Mouse (Mus musculus) erythroblast, adult 5-6 weeks (primary cell): ENCODE data around the gene Rgs16. TPM values are rescaled to one million over a fixed set of nuclear protein-coding genes. Genes with fewer than 3 reads are reported as not detected.

ENCODE experiments used
- ATAC-seq: replicated peaks from 2 replicates; pipeline ENCODE4 v1.8.0; 2016; ENCODE audit warnings: moderate number of reproducible peaks, mild to moderate bottlenecking, moderate TSS enrichment, inconsistent platforms; ENCODE audit not compliant: poor library complexity, low FRiP score, severe bottlenecking
- total RNA-seq, 2 experiments: library from RNA; stranded (forward) in 1 of 2; stranded (reverse) in 1 of 2; fragments of 150-400 nt in 1 of 2; fragments of 200-764, 138-1000 nt in 1 of 2; gene quantifications; 2 replicates each; pipeline versions ENCODE4 v1.2.3 to v1.2.4; 2015 to 2017; ENCODE audit warnings: low replicate concordance in 2 of 2

Gene Rgs16
- total RNA-seq (2015; ENCODE audit: low replicate concordance) = not detected in 2 replicates
- 0.56 TPM in 1 of 2 replicates, not detected in the other for total RNA-seq (2017; ENCODE audit: low replicate concordance)

- ATAC-seq = no peak
Measured at GRCm38 (mm10) chr1:153740145-153740544, at the start of gene Rgs16. Rgs16 (plus strand) TSS chr1:153740349.

- no peak for ATAC-seq
Measured at GRCm38 (mm10) chr1:153692526-153692925, 47.6 kb upstream of the Rgs16 start.

- no peak for ATAC-seq
Measured at GRCm38 (mm10) chr1:153694372-153695120, 45.6 kb upstream of the Rgs16 start.

- no peak for ATAC-seq
Measured at GRCm38 (mm10) chr1:153695398-153695797, 44.8 kb upstream of the Rgs16 start.

DNA sequence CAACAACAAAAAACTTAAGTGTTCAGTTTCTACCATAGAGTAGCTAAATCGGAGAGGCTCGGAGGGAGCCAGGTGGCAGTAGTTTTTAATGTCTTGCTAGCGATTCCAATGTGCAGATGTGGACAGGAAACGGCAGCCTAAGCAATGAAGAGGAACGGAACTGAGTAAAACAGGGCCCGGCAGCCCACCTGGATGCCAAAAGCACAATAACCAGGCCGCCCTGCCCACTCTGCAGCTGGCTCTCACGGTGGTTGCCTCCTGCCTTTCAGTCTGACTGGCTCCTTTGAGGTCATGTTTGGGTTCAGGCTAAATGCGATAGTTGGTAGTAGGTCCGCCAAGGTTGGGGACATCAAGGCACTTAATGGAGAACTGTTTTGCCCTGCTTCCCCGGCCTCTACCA, 44.1 kb upstream of the Rgs16 start:
- ATAC-seq = no peak

GRCm38 (mm10) chr1:153696541-153696940, 43.6 kb upstream of the Rgs16 start:
- no peak for ATAC-seq

DNA sequence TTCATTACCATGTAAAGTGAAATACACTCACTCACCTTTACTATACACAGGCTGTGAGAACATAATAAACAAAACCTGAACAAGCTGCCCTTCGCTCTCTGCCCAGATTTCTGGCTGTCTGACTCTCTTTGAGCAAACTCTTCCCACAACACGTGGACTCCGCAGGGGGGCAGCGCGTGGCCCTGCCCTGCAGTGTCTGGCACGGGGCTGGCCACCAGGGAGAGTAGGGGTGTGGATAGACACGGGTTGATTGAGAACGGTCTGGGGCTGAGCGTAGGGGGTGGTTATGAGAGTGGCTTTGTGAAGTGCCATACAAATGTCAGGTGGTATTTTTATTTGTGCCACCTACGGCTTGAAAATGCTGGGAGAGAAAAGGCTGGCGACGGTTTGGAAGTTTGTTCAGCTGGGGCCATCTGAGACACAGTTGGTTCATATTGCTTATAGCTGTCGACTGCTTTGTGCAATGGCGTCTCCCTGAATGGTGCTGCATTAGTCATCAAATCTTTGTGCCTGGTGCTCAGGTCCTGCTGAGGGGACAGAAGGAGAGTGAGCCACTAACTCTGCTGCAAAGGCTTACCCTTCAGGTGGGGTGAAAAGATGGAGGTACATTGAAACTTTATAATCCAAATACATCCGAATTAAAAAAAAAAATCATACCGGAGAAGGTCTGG, 42.4 kb upstream of the Rgs16 start:
- no peak for ATAC-seq

DNA sequence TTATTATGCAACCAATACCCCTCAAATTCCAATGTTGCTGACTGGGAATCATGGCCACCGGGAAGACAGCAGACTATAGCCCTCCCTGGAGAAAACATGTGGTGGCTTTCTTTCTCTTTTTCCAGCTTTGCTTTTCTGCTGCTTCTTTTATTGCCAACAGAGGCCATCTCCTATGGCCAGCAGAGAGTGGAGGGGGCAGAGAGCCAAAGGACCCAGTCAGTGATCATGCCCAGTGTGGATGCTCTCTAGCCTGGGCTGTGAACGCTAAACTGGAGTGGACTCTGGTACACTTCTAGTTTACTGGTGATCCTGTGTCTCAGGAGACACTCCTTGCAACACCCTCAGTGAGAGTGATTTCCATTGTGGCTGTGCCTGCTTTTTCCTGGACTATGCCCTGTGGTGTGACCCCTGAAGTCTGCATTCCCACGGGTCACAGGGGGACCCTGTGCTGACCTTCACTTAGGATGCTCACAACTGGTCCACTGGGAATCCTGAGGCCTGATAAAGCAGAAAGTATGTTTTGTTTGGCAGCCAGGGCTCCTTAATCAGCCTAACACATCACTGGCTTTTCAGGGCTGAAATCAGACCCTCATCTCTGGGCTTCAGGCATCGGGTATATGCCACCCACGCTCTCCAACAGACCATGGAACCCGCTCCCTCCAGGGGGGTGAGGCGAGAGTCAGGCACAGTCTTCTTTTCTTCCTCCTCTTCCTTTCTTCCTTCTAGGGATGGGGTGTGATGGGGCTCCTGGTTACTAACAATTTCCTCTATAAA, 41.7 kb upstream of the Rgs16 start:
- no peak for ATAC-seq

DNA sequence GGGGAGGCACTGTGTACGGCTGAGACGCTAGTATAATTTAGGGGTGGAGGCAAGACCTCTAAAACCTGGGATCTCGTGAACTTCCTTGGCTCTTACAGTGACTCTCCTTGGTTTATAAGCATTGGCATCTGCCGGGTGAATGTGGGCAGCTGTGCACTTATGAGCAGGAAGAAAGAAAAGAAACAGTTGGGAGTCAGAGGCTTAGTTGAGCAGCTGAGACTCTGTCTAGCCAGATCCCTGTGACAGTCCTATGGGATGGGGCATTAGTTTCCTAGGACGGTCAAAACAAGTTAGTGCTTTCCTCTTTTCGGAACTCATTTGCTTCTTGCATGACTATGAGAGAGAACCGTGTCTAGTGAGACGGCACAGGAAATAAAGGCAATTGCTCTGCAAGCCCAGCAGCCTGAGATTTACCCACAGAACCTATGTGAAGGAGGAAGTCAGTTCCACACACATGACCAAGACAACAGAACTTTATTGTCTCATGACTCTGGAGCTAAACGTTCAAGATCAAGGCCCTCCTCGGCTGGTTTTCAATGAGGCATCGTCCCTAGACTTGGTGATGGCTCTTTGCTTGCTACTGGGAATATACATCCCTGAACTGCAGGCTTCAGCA, 39.6 kb upstream of the Rgs16 start:
- ATAC-seq = no peak

DNA sequence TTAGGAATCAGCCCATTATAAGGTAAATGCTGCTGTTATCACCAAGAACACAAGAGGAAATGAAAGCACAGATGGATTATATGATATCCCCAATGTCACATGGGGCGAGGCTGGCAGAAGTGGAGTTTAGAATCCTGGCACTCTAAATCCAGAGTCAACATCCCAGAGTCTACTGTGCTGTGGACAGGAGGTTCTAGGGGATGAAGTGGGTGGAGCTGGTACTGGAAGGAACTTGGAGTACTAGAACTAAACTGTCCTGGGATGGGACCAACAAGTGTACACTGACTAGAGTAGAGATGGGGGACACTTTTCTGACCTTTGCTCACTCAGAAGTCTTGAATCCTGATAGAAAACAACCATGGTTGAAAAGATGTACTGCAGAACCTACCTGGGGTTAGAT, 38.7 kb upstream of the Rgs16 start:
- no peak for ATAC-seq

DNA sequence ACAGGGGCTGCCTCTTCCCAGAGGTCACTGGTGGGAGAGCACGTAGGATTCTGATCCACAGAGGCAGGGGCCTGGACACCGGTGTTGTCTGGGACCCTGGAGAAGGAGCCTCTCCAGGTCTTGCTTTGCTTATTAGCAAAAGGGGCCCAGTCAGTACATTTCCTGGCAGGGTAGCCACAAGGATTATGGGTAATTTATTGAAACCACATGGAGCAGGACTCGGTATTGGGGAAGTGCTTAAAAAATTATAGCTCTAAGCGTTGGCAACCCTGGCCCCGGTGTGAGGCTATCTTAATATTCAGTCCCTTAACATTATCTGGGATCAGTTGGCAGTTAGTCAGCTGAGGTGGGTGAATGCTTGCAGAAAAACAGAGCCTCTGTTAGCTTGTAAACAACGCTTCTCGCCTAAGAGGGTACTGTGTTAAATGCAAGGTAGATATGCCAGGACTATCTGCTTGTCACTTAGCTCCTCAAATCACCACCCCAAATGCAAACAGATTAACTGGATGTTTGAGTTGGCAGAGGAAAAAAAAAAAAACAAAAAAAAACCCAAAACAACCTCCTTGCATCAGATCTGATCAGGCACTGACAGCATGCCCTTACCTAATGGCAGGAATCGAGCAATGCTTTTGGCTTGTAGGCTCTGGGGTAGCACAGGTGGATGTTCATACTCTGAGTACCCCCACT, 37.8 kb upstream of the Rgs16 start:
- ATAC-seq = no peak

DNA sequence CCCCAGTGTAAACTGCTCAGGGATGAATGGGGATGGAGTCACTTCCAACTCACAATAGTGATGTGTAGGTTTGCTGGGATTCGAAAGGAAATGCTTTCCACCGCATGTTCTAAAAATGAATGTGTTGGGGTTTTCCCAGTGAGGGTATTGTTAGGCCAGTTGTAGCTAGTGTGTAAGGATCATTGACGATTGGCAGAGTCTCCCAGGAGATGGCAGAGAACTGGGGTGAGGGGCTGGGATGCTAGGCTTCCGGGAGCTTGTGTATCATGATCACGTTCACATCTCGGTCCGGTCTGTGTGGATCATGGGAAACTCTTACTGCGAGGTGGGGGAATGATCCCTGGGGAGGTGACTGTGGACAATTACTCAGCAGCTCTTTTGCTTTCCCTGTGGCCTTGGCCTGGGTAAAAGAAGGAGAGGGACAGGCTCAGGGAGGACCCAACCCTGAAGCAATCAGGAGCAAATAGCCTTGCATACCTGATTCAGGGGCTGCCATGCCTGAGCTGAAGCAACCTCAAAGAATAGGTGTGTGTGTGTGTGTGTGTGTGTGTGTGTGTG, 37.2 kb upstream of the Rgs16 start:
- ATAC-seq = no peak

DNA sequence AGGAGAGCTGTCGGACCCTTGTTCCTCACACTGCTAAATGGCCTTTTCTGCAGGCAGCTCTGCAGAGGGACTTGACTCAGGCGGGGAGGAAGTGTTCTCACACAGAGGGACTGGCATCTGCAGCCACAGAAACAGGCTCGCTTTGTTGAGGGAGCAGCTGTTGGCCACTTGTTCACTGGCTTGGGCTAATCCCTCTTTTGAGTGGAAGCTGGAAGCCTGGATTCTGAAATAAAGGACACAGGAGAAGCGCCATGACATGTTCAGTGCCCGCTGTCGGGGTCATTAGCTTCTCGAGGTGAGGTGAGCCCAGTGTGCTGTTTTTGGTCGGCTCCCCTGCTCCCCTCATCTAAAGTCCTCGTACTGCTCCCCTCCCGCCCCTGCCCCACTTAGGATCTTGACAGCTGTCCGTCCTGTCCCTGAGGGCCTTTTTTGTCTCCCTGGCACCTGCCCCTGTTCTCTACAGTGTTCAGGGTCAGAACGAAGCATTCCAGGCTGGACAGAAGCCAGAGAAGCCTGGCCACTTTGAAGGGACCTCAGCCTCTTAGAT, 36.6 kb upstream of the Rgs16 start:
- ATAC-seq = no peak

DNA sequence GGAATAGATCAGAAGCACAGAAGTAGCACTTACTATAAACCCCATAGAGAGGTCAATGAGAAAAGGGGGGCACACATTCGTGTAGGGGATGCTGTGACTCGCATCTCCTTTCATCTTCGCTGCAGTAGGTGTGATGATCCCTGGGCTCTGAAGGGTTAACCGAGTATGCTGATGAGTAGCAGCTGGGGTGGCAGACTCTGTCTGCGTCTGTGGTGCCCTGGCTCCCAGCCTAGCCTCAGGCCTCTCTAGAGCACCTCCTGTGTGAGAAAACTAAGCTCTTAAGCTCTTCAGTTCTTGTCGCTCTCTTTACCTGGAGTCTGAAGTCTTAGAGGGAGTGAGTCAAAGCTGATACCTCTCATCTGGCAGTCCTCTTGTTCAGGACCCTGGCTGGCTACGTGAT, 36.0 kb upstream of the Rgs16 start:
- no peak for ATAC-seq

- ATAC-seq = no peak
Measured at GRCm38 (mm10) chr1:153704996-153705395, 35.2 kb upstream of the Rgs16 start.

DNA sequence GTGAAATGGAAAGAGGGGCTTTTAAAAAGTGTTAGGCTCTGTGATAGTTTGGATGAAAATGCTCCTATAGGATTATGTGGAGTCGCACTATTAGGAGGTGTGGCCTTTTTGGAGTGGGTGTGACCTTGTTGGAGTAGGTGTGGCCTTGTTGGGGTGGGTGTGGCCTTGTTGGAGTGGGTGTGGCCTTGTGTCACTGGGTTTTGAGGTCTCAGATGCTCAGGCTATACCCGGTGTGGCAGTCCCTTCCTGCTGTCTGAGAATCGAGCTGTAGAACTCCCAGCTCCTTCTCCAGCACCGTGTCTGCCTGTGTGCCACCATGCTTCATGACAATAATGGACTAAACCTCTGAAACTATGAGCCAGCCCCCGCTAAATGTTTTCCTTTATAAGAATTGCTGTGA, 31.5 kb upstream of the Rgs16 start:
- no peak for ATAC-seq

DNA sequence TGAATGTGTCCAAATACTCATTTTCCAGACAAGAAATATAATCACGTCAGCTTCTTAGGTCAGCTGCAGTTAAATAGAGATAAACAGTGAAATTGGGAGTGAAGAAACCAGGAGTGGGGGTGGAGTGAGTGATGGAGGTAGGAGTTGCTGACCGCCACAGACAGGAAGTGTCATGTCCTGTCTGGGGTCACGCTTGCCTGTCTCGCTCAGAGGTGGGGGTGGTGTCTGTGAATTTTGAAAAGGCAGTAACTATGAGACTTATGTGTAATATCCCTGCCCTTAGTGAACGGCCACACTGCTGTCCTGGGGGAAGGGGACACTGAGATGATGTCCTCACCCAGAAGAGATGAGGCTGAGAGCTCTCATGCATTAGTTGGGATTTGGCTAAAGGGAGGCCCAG, 30.7 kb upstream of the Rgs16 start:
- ATAC-seq = no peak

DNA sequence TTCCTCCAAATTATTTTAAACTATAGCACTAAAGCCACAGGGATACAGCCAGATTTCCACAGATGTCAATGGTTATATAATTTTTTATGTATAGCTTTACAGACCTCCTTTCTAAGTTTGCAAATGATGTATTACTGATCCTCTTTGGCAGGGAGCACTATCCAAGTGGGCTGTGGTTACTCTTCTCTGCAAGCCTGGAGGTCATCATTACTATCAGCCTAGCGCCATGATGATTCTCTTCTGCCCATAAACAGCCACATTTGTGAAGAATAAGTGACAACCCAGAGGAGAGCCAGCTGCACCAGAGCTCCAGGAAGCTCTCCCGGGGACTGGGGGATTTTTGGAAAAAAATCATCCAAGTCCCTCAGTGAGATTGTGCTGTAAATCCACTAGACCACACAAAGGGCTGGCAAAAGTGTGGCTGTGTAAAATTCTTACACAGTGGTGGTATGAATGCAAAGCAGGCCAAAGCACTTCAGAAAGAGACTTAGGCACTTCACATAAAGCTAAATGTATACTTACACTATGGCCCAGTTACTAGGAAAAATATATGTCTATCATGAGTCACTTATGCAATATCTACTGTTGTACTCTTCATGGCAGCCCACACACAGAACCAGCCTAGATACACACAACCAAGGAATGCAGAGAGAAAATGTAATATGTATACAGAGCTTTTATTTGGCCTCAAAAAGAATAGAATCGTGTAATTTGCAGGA, 28.4 kb upstream of the Rgs16 start:
- ATAC-seq = no peak

- no peak for ATAC-seq
Measured at GRCm38 (mm10) chr1:153712633-153713032, 27.5 kb upstream of the Rgs16 start.
